Mouse (Mus musculus) ES-Bruce4 (cell line): ENCODE results near the gene Hoxc12.
A peak's percentile ranks its signal among the peaks of the same experiment; 100 is the strongest.

ENCODE experiments used
- CTCF ChIP-seq: IDR thresholded peaks from one replicate; pipeline ENCODE4 v1.8.1; 2011; ENCODE audit warnings: low read depth, low read length
- EP300 ChIP-seq: IDR thresholded peaks from 2 replicates; pipeline ENCODE4 v1.6.1; 2011; ENCODE audit warnings: low read depth, low read length; ENCODE audit not compliant: insufficient read depth
- POLR2A ChIP-seq: IDR thresholded peaks from one replicate; pipeline ENCODE4 v1.8.1; 2011; ENCODE audit warnings: low read length; ENCODE audit not compliant: insufficient read depth

DNA sequence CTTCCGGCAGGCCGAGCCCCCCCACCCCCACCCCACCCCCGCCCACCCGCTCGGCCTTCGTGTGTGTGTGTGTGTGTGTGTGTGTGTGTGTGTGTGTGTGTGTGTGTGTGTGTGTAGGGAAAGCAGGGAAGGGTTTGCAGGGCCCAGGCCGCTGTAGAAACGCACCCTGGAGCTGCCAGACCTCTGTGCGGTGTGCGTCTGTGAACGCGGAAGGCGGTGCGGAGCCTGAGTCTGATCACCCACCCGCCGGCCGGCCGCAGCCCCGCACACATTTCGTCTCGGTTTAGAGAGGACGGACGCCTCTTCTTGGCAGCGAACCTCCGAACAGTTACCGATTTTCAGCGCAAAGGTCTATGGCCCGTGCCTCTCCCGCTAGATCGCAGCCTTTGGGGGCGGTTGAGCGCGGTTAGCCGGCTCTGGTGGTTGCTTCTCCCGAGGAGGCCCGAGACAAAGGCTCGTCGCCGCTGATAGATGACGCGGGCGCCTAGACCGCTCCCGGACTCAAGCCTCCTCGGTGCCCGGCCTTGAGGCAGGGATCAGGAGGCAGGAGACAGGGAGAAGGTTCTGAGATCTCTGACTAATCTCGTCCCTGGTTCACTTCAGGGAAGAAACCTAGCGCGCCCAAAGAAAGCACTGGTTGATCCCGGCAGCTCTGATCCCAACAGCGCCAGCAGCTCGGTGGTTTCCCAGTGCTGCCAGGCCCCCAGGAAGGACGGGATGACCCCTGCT, 6.3 kb downstream of the Hoxc12 start:
- TF ChIP-seq CTCF (peak; percentile 52), POLR2A (no peak), EP300 (no peak)
